Mouse (Mus musculus) cerebral cortex, adult 2 months (tissue): ENCODE measurements around the gene Rab3a.

Experiments
- WGBS: fragments of 180-500 bp; shearing (Covaris S2); methylation state at CpG from one replicate; pipeline ENCODE4 v1.1.7; 2018; 5-methylcytosine and 5-hydroxymethylcytosine counted together

The Rab3a gene

GRCm38 (mm10) chr8:70741661-70742060 lies 12.8 kb upstream of the Rab3a start:
- 66% methylated on average over 5 of the region's 5 CpGs for WGBS

GRCm38 (mm10) chr8:70742176-70742575 lies 12.3 kb upstream of the Rab3a start:
- WGBS: 68% methylated on average over 11 of the region's 11 CpGs

GRCm38 (mm10) chr8:70742981-70743655 lies 11.4 kb upstream of the Rab3a start:
- WGBS: 12% methylated on average over 38 of the region's 38 CpGs

GRCm38 (mm10) chr8:70743656-70744590 lies 10.6 kb upstream of the Rab3a start:
- WGBS: 5% methylated on average over 48 of the region's 48 CpGs

GRCm38 (mm10) chr8:70744806-70745205 lies 9.7 kb upstream of the Rab3a start:
- 48% methylated on average over 11 of the region's 11 CpGs for WGBS

GRCm38 (mm10) chr8:70745691-70746220 lies 8.7 kb upstream of the Rab3a start:
- WGBS: 65% methylated on average over 19 of the region's 19 CpGs

- 89% methylated on average over 9 of the region's 9 CpGs for WGBS
These were observed 7.8 kb upstream of the Rab3a start for GRCm38 (mm10) chr8:70746676-70747075.

GRCm38 (mm10) chr8:70747211-70747890 lies 7.1 kb upstream of the Rab3a start:
- 84% methylated on average over 18 of the region's 18 CpGs for WGBS

- WGBS: 84% methylated on average over 23 of the region's 23 CpGs
These were observed 6.0 kb upstream of the Rab3a start for GRCm38 (mm10) chr8:70748246-70749096.

- WGBS: 91% methylated on average over 19 of the region's 19 CpGs
These were observed 5.3 kb upstream of the Rab3a start for GRCm38 (mm10) chr8:70749097-70749674.

- WGBS: 62% methylated on average over 13 of the region's 13 CpGs
These were observed 4.3 kb upstream of the Rab3a start for GRCm38 (mm10) chr8:70750128-70750680.

GRCm38 (mm10) chr8:70752000-70752764 lies 2.3 kb upstream of the Rab3a start:
- WGBS: 22% methylated on average over 11 of the region's 11 CpGs

- 8% methylated on average over 21 of the region's 21 CpGs for whole genome bisulfite sequencing
These were observed 1.3 kb upstream of the Rab3a start for GRCm38 (mm10) chr8:70753151-70753550.

GRCm38 (mm10) chr8:70754871-70755660 lies 587 bp downstream of the Rab3a start:
- WGBS: 6% methylated on average over 50 of the region's 50 CpGs

GRCm38 (mm10) chr8:70755661-70756475 lies 1.4 kb downstream of the Rab3a start:
- 65% methylated on average over 24 of the region's 24 CpGs for WGBS

GRCm38 (mm10) chr8:70756476-70757040 lies 2.1 kb downstream of the Rab3a start:
- whole genome bisulfite sequencing: 87% methylated on average over 6 of the region's 6 CpGs

GRCm38 (mm10) chr8:70757523-70758307 lies 3.2 kb downstream of the Rab3a start:
- WGBS: 34% methylated on average over 22 of the region's 22 CpGs
